Mouse (Mus musculus) MEL (cell line): Measurements from ENCODE around the gene Fasn.

ENCODE experiments used
- CTCF ChIP-seq, 3 experiments: IDR thresholded peaks in 2 of 3; conservative IDR thresholded peaks in 1 of 3; 2 replicates each; pipeline ENCODE4 v1.5.1; 2011 to 2012; ENCODE audit warnings: low read length in 3 of 3, low read depth in 2 of 3, mild to moderate bottlenecking in 2 of 3, improper control_type of control experiment in 1 of 3, inconsistent platforms in 1 of 3, mixed read lengths in 1 of 3, moderate library complexity in 1 of 3; ENCODE audit not compliant: control insufficient read depth in 1 of 3, insufficient read depth in 1 of 3, poor library complexity in 1 of 3, severe bottlenecking in 1 of 3
- GATA1 ChIP-seq: IDR thresholded peaks from 2 replicates; pipeline ENCODE4 v1.6.1; 2011; ENCODE audit warnings: low read depth, low read length, improper control_type of control experiment
- HCFC1 ChIP-seq: IDR thresholded peaks from 2 replicates; pipeline ENCODE4 v1.6.1; 2012; ENCODE audit warnings: low read depth, mild to moderate bottlenecking, inconsistent platforms, low read length, improper control_type of control experiment, moderate library complexity
- MAX ChIP-seq: IDR thresholded peaks from 2 replicates; pipeline ENCODE4 v1.6.1; 2011; ENCODE audit warnings: low read length, improper control_type of control experiment
- MAZ ChIP-seq: IDR thresholded peaks from 2 replicates; pipeline ENCODE4 v1.6.1; 2012; ENCODE audit warnings: low read depth, mild to moderate bottlenecking, inconsistent platforms, low read length, improper control_type of control experiment
- MYC ChIP-seq: IDR thresholded peaks from 2 replicates; pipeline ENCODE4 v1.6.1; 2011; ENCODE audit warnings: low read depth, mild to moderate bottlenecking, low read length, improper control_type of control experiment, moderate library complexity
- POLR2A ChIP-seq, 2 experiments: IDR thresholded peaks; 2 replicates each; pipeline ENCODE4 v1.6.1; 2011 to 2012; ENCODE audit warnings: low read length in 2 of 2, mild to moderate bottlenecking in 2 of 2, control low read depth in 1 of 2, improper control_type of control experiment in 1 of 2, low read depth in 1 of 2, moderate library complexity in 1 of 2; ENCODE audit not compliant: control insufficient read depth in 1 of 2, insufficient read depth in 1 of 2, poor library complexity in 1 of 2
- POLR2AphosphoS2 ChIP-seq: IDR thresholded peaks from 2 replicates; pipeline ENCODE4 v1.6.1; 2011; ENCODE audit warnings: low read length, improper control_type of control experiment
- TBP ChIP-seq: IDR thresholded peaks from 2 replicates; pipeline ENCODE4 v1.8.0; 2011; ENCODE audit warnings: low read depth, low read length, improper control_type of control experiment
- ZMIZ1 ChIP-seq: IDR thresholded peaks from 2 replicates; pipeline ENCODE4 v1.6.1; 2012; ENCODE audit warnings: low read depth, mild to moderate bottlenecking, inconsistent platforms, low read length, improper control_type of control experiment, moderate library complexity

DNA sequence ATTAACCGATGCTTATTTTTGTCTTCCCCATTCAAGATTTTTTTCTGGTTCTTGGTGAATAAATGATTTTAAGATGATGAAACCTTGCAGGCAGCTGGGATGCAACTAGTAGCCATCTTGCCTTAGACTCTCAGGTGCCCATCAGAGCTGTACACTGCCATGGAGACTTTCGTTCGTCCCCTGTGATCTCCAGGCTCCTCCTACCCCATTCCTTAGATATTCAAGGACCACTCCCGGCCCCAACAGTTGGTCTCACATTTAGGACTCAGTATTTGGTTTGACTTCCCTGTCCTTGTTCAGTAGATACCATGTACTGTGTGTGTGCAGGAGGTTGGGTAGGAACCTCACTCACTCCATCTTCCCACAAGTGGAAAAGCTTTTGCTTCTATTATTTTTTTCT is 19.6 kb downstream of the Fasn start:
- no peak for TF ChIP-seq GATA1
- no peak for TF ChIP-seq ZMIZ1
- TF ChIP-seq CTCF (IDR thresholded peaks at IDR 0.05 in 2 of 3, conservative IDR thresholded peaks at IDR 0.05 in 1 of 3; ENCODE audit: control insufficient read depth in 1 of 3, insufficient read depth in 1 of 3, low read depth in 2 of 3, low read length in 3 of 3, poor library complexity in 1 of 3, severe bottlenecking in 1 of 3) = no peak
- TF ChIP-seq MAX = no peak
- TF ChIP-seq MYC = no peak
- peak; percentile 13 for TF ChIP-seq POLR2AphosphoS2
- TF ChIP-seq HCFC1 = no peak
- 0 out of 4 replicates have a peak, but pooled peaks of 1 of the 2 experiments have one; percentile 11 for TF ChIP-seq POLR2A (IDR thresholded peaks at IDR 0.05; ENCODE audit: control insufficient read depth in 1 of 2, insufficient read depth in 1 of 2, low read depth in 1 of 2, low read length in 2 of 2, poor library complexity in 1 of 2)
- TF ChIP-seq TBP = no peak
- no peak for TF ChIP-seq MAZ
